Mouse (Mus musculus) testis, adult 2 months (tissue): Measurements from ENCODE around the gene Nr5a1. TPM values are rescaled to one million over a fixed set of nuclear protein-coding genes. Genes with fewer than 3 reads are reported as not detected.
A peak's percentile ranks its signal among the peaks of the same experiment; 100 is the strongest.

ENCODE experiments used
- H3K27ac ChIP-seq: fragments of 200-500 bp; 2 replicates; pipeline ENCODE4 v1.5.1; 2012; ENCODE audit warnings: low read depth, low read length; ENCODE audit not compliant: control insufficient read depth, insufficient read depth
- H3K27me3 ChIP-seq: fragments of 200-500 bp; 2 replicates; pipeline ENCODE4 v1.6.1; 2012; ENCODE audit warnings: mild to moderate bottlenecking, low read length, moderate library complexity; ENCODE audit not compliant: control insufficient read depth, insufficient read depth
- H3K36me3 ChIP-seq: fragments of 200-500 bp; 2 replicates; pipeline ENCODE4 v1.6.1; 2012; ENCODE audit warnings: mild to moderate bottlenecking, low read length; ENCODE audit not compliant: control insufficient read depth, insufficient read depth
- H3K4me1 ChIP-seq: fragments of 200-500 bp; 2 replicates; pipeline ENCODE4 v1.6.1; 2012; ENCODE audit warnings: low read length; ENCODE audit not compliant: control insufficient read depth, insufficient read depth
- H3K4me3 ChIP-seq: fragments of 200-500 bp; 2 replicates; pipeline ENCODE4 v1.5.1; 2012; ENCODE audit warnings: low read depth, mild to moderate bottlenecking, low read length, moderate library complexity, mixed read lengths; ENCODE audit not compliant: control insufficient read depth
- CTCF ChIP-seq: fragments of 200-500 bp; IDR thresholded peaks from 2 replicates; pipeline ENCODE4 v1.5.1; 2012; ENCODE audit warnings: low read depth, mild to moderate bottlenecking, inconsistent platforms, low read length, moderate library complexity; ENCODE audit not compliant: control insufficient read depth, insufficient read depth, insufficient replicate concordance
- POLR2A ChIP-seq: fragments of 200-500 bp; IDR thresholded peaks from 2 replicates; pipeline ENCODE4 v1.6.1; 2012; ENCODE audit warnings: low read depth, mild to moderate bottlenecking, inconsistent platforms, low read length, moderate library complexity; ENCODE audit not compliant: control insufficient read depth
- polyA plus RNA-seq: library from polyadenylated mRNA; depleted of rRNA; stranded (reverse); fragments of >200 nt; gene quantifications from 2 replicates; pipeline ENCODE4 v1.2.3, GENCODE M21; 2012; rRNA removed

Nr5a1 gene
- polyA plus RNA-seq, 1 experiment, result 25.3 TPM

GRCm38 (mm10) chr2:38652098-38652497 is 62.2 kb downstream of the Nr5a1 start:
- Histone ChIP-seq H3K27me3 (no peaks in the 10 kb centered on the region), H3K27ac (no peak overlapping the region), H3K4me1 (peaks cover 4% of the 10 kb centered on the region), H3K4me3 (no peak overlapping the region), H3K36me3 (no peaks in the 10 kb centered on the region)
- no peak for TF ChIP-seq POLR2A
- TF ChIP-seq CTCF, result no peak

GRCm38 (mm10) chr2:38650340-38650739 is 64.0 kb downstream of the Nr5a1 start:
- no peak overlapping the region for H3K4me3 ChIP-seq
- peaks cover 6% of the 10 kb centered on the region for H3K4me1 ChIP-seq
- H3K36me3 ChIP-seq, result no peaks in the 10 kb centered on the region
- no peaks in the 10 kb centered on the region for H3K27me3 ChIP-seq
- TF ChIP-seq CTCF (no peak), POLR2A (no peak)
- H3K27ac ChIP-seq, result no peak overlapping the region

- H3K4me3 ChIP-seq, result no peak overlapping the region
- H3K27me3 ChIP-seq, result no peaks in the 10 kb centered on the region
- no peaks in the 10 kb centered on the region for H3K36me3 ChIP-seq
- H3K4me1 ChIP-seq, result peaks cover 9% of the 10 kb centered on the region
- no peak overlapping the region for H3K27ac ChIP-seq
- TF ChIP-seq CTCF, result no peak
- no peak for TF ChIP-seq POLR2A
These were observed 66.7 kb downstream of the Nr5a1 start for GRCm38 (mm10) chr2:38647661-38648060.

- Histone ChIP-seq H3K4me3 (no peak overlapping the region), H3K27ac (no peak overlapping the region), H3K36me3 (no peaks in the 10 kb centered on the region), H3K27me3 (no peaks in the 10 kb centered on the region), H3K4me1 (peaks cover 9% of the 10 kb centered on the region)
- no peak for TF ChIP-seq POLR2A
- TF ChIP-seq CTCF, result no peak
These were observed 67.1 kb downstream of the Nr5a1 start for GRCm38 (mm10) chr2:38647201-38647606.

GRCm38 (mm10) chr2:38645936-38646335 is 68.4 kb downstream of the Nr5a1 start:
- Histone ChIP-seq H3K4me1 (peaks cover 9% of the 10 kb centered on the region), H3K27me3 (no peaks in the 10 kb centered on the region), H3K36me3 (no peaks in the 10 kb centered on the region), H3K4me3 (no peak overlapping the region), H3K27ac (no peak overlapping the region)
- TF ChIP-seq POLR2A (no peak), CTCF (peak; percentile 40; the same call in 1 of the 2 replicates)

GRCm38 (mm10) chr2:38643625-38644427 is 70.5 kb downstream of the Nr5a1 start, which contains the start of gene Psmb7:
Gene Psmb7 (minus strand): TSS chr2:38644087.
- H3K36me3 ChIP-seq, result no peaks in the 10 kb centered on the region
- TF ChIP-seq CTCF (no peak), POLR2A (peak; percentile 72; the same call in 1 of the 2 replicates)
- peak within 1 kb of the TSS; percentile 89 for H3K4me3 ChIP-seq
- peak within 1 kb of the TSS; percentile 94 for H3K27ac ChIP-seq
- no peaks in the 10 kb centered on the region for H3K27me3 ChIP-seq
- H3K4me1 ChIP-seq, result peaks cover 9% of the 10 kb centered on the region

Other genes with a start within 250 kb of the Nr5a1 start
- gene Nek6, start 202.9 kb downstream of the Nr5a1 start, polyA plus RNA-seq, result 3.3 and 4.0 TPM in 2 replicates
- 95.4 and 115 TPM in 2 replicates for gene Psmb7, start 70.5 kb downstream of the Nr5a1 start, polyA plus RNA-seq
- 175 and 204 TPM in 2 replicates for gene Nr6a1, start 213.1 kb upstream of the Nr5a1 start, polyA plus RNA-seq
- gene Olfml2a, start 217.4 kb upstream of the Nr5a1 start, polyA plus RNA-seq, result 1.3 and 1.6 TPM in 2 replicates